Mouse (Mus musculus) neural tube, embryonic 11.5 days (tissue): Measurements from ENCODE around the gene Slfn14. TPM values are rescaled to one million over a fixed set of nuclear protein-coding genes. Genes with fewer than 3 reads are reported as not detected.
"Not testable (repeated sequence)": the region's sequence is repeated elsewhere in the genome, so short reads cannot be mapped to it uniquely, and the experiment has no call there.

Experiments
- ATAC-seq: fragments of 200-750 bp; cut with Nextera tagmentation; 2 replicates; pipeline ENCODE4 v1.8.0; 2017; ENCODE audit warnings: moderate number of reproducible peaks, mild to moderate bottlenecking, moderate TSS enrichment, moderate library complexity; ENCODE audit not compliant: insufficient read depth, low FRiP score, low TSS enrichment
- DNase-seq: peaks from one replicate; pipeline ENCODE4 v3.0.0-alpha.2; 2015; ENCODE audit warnings: low spot score
- H3K27ac ChIP-seq: fragments of 300-500 bp; sonication (generic); 2 replicates; pipeline ENCODE4 v1.5.1; 2014; ENCODE audit warnings: low read depth, mild to moderate bottlenecking, low read length
- H3K27me3 ChIP-seq: fragments of 300-500 bp; sonication (generic); 2 replicates; pipeline ENCODE4 v1.6.1; 2014; ENCODE audit warnings: mild to moderate bottlenecking, low read length, mixed read lengths; ENCODE audit not compliant: control insufficient read depth, insufficient read depth
- H3K36me3 ChIP-seq: fragments of 300-500 bp; sonication (generic); 2 replicates; pipeline ENCODE4 v1.6.1; 2014; ENCODE audit warnings: mild to moderate bottlenecking, low read length, moderate library complexity, mixed read lengths; ENCODE audit not compliant: control insufficient read depth, insufficient read depth
- H3K4me1 ChIP-seq: fragments of 300-500 bp; sonication (generic); 2 replicates; pipeline ENCODE4 v1.6.1; 2014; ENCODE audit warnings: low read length, mixed read lengths; ENCODE audit not compliant: control insufficient read depth, insufficient read depth
- H3K4me2 ChIP-seq: fragments of 300-500 bp; sonication (generic); 2 replicates; pipeline ENCODE4 v1.6.1; 2014; ENCODE audit warnings: low read depth, mild to moderate bottlenecking, moderate library complexity
- H3K4me3 ChIP-seq: fragments of 300-500 bp; sonication (generic); 2 replicates; pipeline ENCODE4 v1.5.1; 2014; ENCODE audit warnings: low read depth, low read length
- H3K9ac ChIP-seq: fragments of 300-500 bp; sonication (generic); 2 replicates; pipeline ENCODE4 v1.6.1; 2014; ENCODE audit warnings: mild to moderate bottlenecking, low read length
- H3K9me3 ChIP-seq: fragments of 300-500 bp; sonication (generic); 2 replicates; pipeline ENCODE4 v1.6.1; 2016; ENCODE audit warnings: low read length; ENCODE audit not compliant: control insufficient read depth
- WGBS: fragments of 180-500 bp; shearing (Covaris S2); extraction: QIAGEN DNeasy Blood & Tissue Kit; methylation state at CpG from one replicate; pipeline ENCODE4 v1.1.7; 2014; 5-methylcytosine and 5-hydroxymethylcytosine counted together
- polyA plus RNA-seq: library from polyadenylated mRNA; unstranded; fragments of >200 nt; fragmentation: Nextera tagmentation; extraction: Ambion mirVana; gene quantifications from 2 replicates; pipeline ENCODE4 v1.2.1, GENCODE M21; 2014

Gene Slfn14
- polyA plus RNA-seq, 1 experiment from 2014 or later: 0.82 TPM

DNA sequence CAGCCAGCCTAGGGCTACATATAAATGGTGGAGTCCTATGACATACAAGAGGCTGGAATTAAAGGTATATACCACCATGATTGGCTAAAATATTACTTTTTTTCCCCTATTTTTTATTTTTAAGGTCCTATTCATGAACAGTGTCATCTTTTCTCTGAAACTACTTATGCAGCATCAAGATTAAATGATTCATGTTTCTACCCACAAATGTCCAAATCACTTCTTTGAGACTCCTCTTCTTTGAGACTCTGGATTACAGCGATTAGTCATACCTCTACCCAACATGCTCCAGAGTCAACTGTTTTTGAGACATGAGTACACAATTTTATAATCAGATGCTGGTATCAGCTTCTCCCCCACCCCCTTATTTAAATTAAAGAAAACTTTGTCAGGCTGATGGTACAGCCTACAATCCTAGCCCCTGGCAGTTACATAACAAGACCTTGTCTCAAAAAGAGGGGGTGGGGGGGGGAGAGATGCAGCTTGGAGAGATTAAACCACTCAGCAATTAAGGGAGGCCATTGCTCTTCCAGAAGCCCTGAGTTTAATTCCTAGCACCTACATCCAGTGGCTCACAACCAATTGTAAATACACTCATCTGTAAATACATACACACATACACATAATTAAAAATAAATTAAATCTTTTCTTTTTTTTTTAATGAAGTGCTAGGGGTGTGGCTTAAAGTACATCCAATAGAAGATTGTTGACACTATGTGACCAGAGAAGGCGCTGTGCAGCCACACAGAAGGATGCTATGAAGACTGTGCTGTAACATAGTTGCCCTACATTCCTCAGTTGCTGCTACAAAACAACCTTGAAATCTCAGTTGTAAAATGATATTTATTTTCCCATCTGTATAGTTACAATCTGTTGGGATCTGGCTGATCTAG, 14.3 kb downstream of the Slfn14 start:
- no peaks in the 10 kb centered on the region for H3K36me3 ChIP-seq
- no peak overlapping the region for H3K9ac ChIP-seq
- H3K4me2 ChIP-seq: no peak overlapping the region
- DNase-seq (peak; percentile 40), ATAC-seq (peak; percentile 37; the same call in 1 of the 2 replicates)
- WGBS: 23% methylated on average over 2 of the region's 2 CpGs
- no peaks in the 10 kb centered on the region for H3K9me3 ChIP-seq
- H3K4me1 ChIP-seq: no peaks in the 10 kb centered on the region
- no peaks in the 10 kb centered on the region for H3K27me3 ChIP-seq
- H3K4me3 ChIP-seq: no peak overlapping the region
- no peak overlapping the region for H3K27ac ChIP-seq

- no peaks in the 10 kb centered on the region for H3K9me3 ChIP-seq
- ATAC-seq (peak; percentile 87), DNase-seq (peak; percentile 88)
- H3K4me3 ChIP-seq: peak overlapping the region; percentile 45
- no peaks in the 10 kb centered on the region for H3K36me3 ChIP-seq
- WGBS: under 1% methylated on average over 24 of the region's 26 CpGs
- no peaks in the 10 kb centered on the region for H3K4me1 ChIP-seq
- peak overlapping the region; percentile 30 for H3K27ac ChIP-seq
- peak overlapping the region; percentile 52 for H3K4me2 ChIP-seq
- peak overlapping the region; percentile 64 for H3K9ac ChIP-seq
- H3K27me3 ChIP-seq: no peaks in the 10 kb centered on the region
Measured at GRCm38 (mm10) chr11:83271151-83271950, 15.2 kb downstream of the Slfn14 start.

DNA sequence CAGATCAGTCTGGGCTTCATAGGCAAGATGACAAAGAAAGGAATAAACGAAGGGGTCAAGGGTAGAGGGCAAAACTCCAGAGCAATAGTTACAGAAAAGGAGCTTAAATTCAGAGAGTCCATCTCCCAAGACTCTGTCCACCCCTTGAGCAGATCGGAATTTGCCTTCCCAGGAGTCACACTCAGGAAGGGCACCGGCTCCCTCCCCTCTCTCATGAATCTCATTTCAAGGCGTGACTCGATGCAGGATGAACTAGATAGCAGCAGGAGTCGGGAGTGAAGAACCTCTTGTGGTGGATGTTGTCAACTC, 15.7 kb downstream of the Slfn14 start:
- peak overlapping the region; percentile 64 for H3K9ac ChIP-seq
- H3K36me3 ChIP-seq: no peaks in the 10 kb centered on the region
- peak overlapping the region; percentile 45 for H3K4me3 ChIP-seq
- whole genome bisulfite sequencing: under 1% methylated on average over 6 of the region's 6 CpGs
- H3K4me2 ChIP-seq: peak overlapping the region; percentile 52
- H3K27ac ChIP-seq: peak overlapping the region; percentile 30; the same call in 1 of the 2 replicates
- DNase-seq (no peak), ATAC-seq (peak; percentile 55)
- no peaks in the 10 kb centered on the region for H3K9me3 ChIP-seq
- H3K4me1 ChIP-seq: no peaks in the 10 kb centered on the region
- H3K27me3 ChIP-seq: no peaks in the 10 kb centered on the region

DNA sequence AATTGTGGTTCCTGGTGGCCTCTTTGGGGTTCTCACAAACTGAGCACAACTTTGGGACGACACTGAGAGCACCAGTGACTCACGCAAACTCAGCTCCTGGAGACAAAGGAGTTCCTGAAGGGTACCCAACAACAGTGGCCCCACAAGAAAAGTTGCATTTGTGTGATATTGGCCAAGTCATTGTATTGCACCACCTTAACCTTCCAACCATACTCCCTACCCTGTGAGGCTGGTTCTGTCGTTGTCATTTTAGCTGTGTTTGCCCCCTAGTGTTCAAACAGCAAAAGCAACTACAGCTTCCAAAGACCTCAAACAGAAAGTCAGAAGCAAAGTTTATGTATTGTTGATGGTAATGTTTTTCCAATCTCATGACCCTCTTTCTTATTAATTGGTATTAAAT, 23.4 kb downstream of the Slfn14 start:
- 61% methylated on average over 3 of the region's 3 CpGs for WGBS
- Histone ChIP-seq H3K4me1 (no peaks in the 10 kb centered on the region), H3K4me3 (no peak overlapping the region), H3K9ac (no peak overlapping the region), H3K36me3 (no peaks in the 10 kb centered on the region), H3K9me3 (no peaks in the 10 kb centered on the region), H3K27ac (no peak overlapping the region), H3K4me2 (no peak overlapping the region), H3K27me3 (no peaks in the 10 kb centered on the region)
- ATAC-seq (no peak), DNase-seq (no peak)

GRCm38 (mm10) chr11:83262673-83263072, 23.9 kb downstream of the Slfn14 start:
- ATAC-seq: no peak
- Histone ChIP-seq H3K4me2 (no peak overlapping the region), H3K27me3 (no peaks in the 10 kb centered on the region), H3K9ac (no peak overlapping the region), H3K4me1 (no peaks in the 10 kb centered on the region), H3K27ac (no peak overlapping the region), H3K9me3 (no peaks in the 10 kb centered on the region), H3K4me3 (no peak overlapping the region), H3K36me3 (no peaks in the 10 kb centered on the region)
- WGBS: 91% methylated on average over 1 of the region's 1 CpGs
- no peak for DNase-seq

DNA sequence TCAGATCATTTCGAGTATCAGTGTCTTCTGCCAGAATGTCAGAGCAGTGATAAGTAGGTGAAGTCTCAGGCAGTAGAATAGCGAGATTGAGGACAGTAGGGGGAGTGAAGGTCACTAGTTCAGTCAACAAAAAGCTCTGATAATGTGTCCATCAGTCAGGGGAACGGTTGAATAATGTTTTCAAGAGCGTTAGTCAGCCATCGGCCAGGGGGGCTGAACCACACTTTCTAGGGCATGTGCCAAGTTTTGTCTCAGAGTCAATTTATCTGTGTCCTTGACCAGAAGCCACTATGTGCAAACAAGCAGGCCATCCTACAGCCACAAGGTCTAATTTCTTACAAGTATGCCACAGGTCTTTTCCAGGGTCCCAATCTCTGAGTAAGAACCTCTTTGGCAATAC, 29.3 kb downstream of the Slfn14 start:
- not testable (repeated sequence) for ATAC-seq, H3K27ac ChIP-seq, H3K4me2 ChIP-seq, DNase-seq, H3K27me3 ChIP-seq, H3K36me3 ChIP-seq, H3K9ac ChIP-seq, H3K4me3 ChIP-seq, H3K9me3 ChIP-seq, H3K4me1 ChIP-seq
- 70% methylated on average over 5 of the region's 5 CpGs for WGBS

DNA sequence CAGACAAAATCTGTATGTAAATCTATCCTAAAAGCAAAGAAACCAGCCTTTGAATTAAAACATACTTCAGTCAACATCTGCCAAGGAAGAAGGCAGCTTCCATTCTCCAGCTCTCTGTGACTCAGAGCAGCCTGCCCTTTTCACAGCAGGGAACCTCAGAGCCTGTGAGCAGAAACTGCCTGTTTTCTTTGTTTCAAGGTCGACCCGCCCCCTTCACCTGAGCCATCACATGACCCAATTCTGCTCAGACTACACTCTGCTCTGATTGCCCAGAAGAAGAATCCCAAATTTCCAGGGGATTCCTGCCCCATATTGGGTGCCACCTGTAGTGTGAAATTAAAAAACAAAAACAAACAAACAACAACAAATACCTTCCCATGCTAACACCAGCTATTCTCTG, 46.7 kb downstream of the Slfn14 start:
- Histone ChIP-seq H3K27me3 (no peaks in the 10 kb centered on the region), H3K9ac (no peak overlapping the region), H3K9me3 (no peaks in the 10 kb centered on the region), H3K36me3 (no peaks in the 10 kb centered on the region), H3K4me3 (no peak overlapping the region), H3K27ac (no peak overlapping the region), H3K4me1 (no peaks in the 10 kb centered on the region), H3K4me2 (no peak overlapping the region)
- 20% methylated on average over 2 of the region's 2 CpGs for WGBS
- no peak for ATAC-seq
- DNase-seq: no peak

GRCm38 (mm10) chr11:83238389-83238788, 48.1 kb downstream of the Slfn14 start:
- Histone ChIP-seq H3K36me3 (no peaks in the 10 kb centered on the region), H3K27ac (no peak overlapping the region), H3K4me1 (no peaks in the 10 kb centered on the region), H3K9me3 (no peaks in the 10 kb centered on the region), H3K4me2 (no peak overlapping the region), H3K27me3 (no peaks in the 10 kb centered on the region), H3K4me3 (no peak overlapping the region), H3K9ac (no peak overlapping the region)
- DNase-seq: no peak
- WGBS: 87% methylated on average over 2 of the region's 2 CpGs
- ATAC-seq: no peak
